Mouse (Mus musculus): ENCODE measurements around the gene Slc17a6. TPM values are rescaled to one million over a fixed set of nuclear protein-coding genes. Genes with fewer than 3 reads are reported as not detected.

Slc17a6 gene
- polyA plus RNA-seq, 1 experiment from 2014 or later = 1.6 TPM

DNA sequence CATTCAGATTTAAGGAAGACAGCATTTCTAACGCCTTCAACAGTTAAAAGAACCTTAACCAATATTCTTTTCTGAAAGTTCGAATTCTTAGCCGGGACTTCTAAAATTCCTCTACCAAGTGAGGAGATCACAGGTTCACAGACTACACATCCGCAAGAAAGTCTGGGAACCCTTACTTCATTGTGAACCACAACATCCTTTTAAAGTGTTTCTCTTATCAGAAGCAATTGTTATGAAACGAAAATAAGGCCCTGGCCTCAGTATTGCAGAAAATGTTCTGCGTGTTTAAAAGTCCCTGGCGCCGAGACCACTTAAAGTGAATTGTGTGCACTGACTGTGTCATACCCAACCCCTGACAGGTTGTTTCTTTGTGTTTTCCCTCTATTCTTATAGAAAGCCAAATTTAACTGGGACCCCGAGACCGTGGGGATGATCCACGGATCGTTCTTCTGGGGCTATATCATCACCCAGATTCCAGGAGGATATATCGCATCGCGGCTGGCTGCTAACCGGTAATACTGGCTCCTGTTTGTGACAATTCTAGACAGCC lies 4.7 kb downstream of the Slc17a6 start:
- Histone ChIP-seq H3K27me3 (peaks cover 93% of the 10 kb centered on the region), H3K36me3 (no peaks in the 10 kb centered on the region), H3K4me1 (peaks cover 9% of the 10 kb centered on the region; the same call in 1 of the 2 replicates), H3K27ac (no peak overlapping the region), H3K9me3 (no peaks in the 10 kb centered on the region), H3K4me3 (no peak overlapping the region), H3K9ac (no peak overlapping the region), H3K4me2 (no peak overlapping the region)
- no peak for ATAC-seq (ENCODE audit: insufficient number of reproducible peaks, insufficient read depth, low FRiP score, low TSS enrichment, low read depth)
- WGBS = 1% methylated on average over 16 of the region's 16 CpGs

DNA sequence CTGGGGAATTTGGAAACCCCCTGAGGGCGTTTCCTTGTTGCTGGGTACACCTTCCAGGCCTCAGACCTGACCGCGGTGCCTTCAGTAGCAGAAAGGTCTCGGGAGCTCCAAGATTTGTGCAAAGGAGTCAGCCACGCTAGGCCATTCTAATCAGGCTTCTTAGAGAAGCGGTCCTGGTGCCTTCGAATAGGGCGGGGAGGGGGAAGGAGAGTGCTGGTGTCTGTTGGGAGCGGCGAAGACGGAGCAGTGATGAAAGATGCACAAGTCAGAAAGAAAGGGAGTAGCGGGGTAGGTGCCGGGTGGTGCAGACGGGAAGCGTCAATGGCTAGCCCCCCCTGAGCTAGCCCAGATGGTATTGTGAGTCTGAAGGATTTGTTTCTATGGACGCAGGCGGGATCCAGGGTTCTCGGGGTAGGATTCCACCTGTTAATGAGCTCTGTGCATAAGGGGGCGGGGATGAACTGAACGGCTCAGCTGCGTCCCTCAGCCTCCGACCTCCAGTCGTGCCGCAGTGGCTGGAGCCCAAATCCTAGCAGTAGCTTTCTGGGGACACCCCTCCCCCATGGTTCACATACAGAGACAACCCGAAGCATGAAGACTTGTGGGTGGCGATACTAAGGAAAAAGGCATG lies 5.3 kb downstream of the Slc17a6 start:
- Histone ChIP-seq H3K27ac (no peak overlapping the region), H3K4me3 (no peak overlapping the region; the same call in 1 of the 2 replicates), H3K4me2 (peak overlapping the region; percentile 5; the same call in 1 of the 2 replicates), H3K9me3 (no peaks in the 10 kb centered on the region), H3K9ac (no peak overlapping the region), H3K4me1 (peaks cover 9% of the 10 kb centered on the region; the same call in 1 of the 2 replicates), H3K36me3 (no peaks in the 10 kb centered on the region), H3K27me3 (peaks cover 87% of the 10 kb centered on the region)
- ATAC-seq (ENCODE audit: insufficient number of reproducible peaks, insufficient read depth, low FRiP score, low TSS enrichment, low read depth) = 0 out of 2 replicates have a peak, but pooled peaks have one; percentile 59
- under 1% methylated on average over 26 of the region's 26 CpGs for WGBS

DNA sequence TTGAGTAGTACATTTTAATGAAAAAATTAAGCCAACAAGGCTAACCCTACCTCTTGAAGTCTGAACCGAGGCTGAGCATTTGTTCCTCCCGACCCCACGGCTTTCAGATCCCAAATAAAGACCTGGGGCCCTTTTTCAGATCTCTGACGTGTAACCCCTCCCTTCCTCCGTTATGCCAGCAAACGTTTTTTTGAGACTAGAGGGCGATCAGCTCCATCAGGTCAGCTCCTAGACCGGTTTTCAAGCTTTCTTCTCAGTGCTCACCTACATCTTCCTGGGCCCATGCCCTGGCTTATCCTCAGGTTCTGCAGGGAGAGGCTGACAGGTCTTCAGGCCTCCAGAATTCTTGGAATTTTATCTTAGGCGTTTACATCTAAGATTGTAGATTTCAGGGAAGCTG lies 5.9 kb downstream of the Slc17a6 start:
- no peak for ATAC-seq (ENCODE audit: insufficient number of reproducible peaks, insufficient read depth, low FRiP score, low TSS enrichment, low read depth)
- H3K9ac ChIP-seq = no peak overlapping the region
- H3K4me1 ChIP-seq = peaks cover 9% of the 10 kb centered on the region; the same call in 1 of the 2 replicates
- no peak overlapping the region for H3K27ac ChIP-seq
- WGBS = under 1% methylated on average over 9 of the region's 9 CpGs
- no peaks in the 10 kb centered on the region for H3K9me3 ChIP-seq
- H3K4me2 ChIP-seq = no peak overlapping the region
- H3K27me3 ChIP-seq = peaks cover 87% of the 10 kb centered on the region
- no peak overlapping the region for H3K4me3 ChIP-seq
- no peaks in the 10 kb centered on the region for H3K36me3 ChIP-seq

- no peak for ATAC-seq (ENCODE audit: insufficient number of reproducible peaks, insufficient read depth, low FRiP score, low TSS enrichment, low read depth)
- Histone ChIP-seq H3K9ac (no peak overlapping the region), H3K4me3 (no peak overlapping the region), H3K27me3 (peaks cover 90% of the 10 kb centered on the region), H3K36me3 (no peaks in the 10 kb centered on the region), H3K4me2 (no peak overlapping the region), H3K27ac (no peak overlapping the region), H3K4me1 (peaks cover 9% of the 10 kb centered on the region; the same call in 1 of the 2 replicates), H3K9me3 (no peaks in the 10 kb centered on the region)
- WGBS = 3% methylated on average over 9 of the region's 9 CpGs
These were observed 6.5 kb downstream of the Slc17a6 start for GRCm38 (mm10) chr7:51628349-51628748.

GRCm38 (mm10) chr7:51629206-51629605 lies 7.4 kb downstream of the Slc17a6 start:
- H3K27me3 ChIP-seq = peaks cover 84% of the 10 kb centered on the region
- H3K9ac ChIP-seq = no peak overlapping the region
- H3K4me2 ChIP-seq = no peak overlapping the region
- WGBS = 0% methylated on average over 3 of the region's 3 CpGs
- H3K4me3 ChIP-seq = no peak overlapping the region
- peaks cover 9% of the 10 kb centered on the region; the same call in 1 of the 2 replicates for H3K4me1 ChIP-seq
- H3K27ac ChIP-seq = no peak overlapping the region
- H3K36me3 ChIP-seq = no peaks in the 10 kb centered on the region
- no peaks in the 10 kb centered on the region for H3K9me3 ChIP-seq
- ATAC-seq (ENCODE audit: insufficient number of reproducible peaks, insufficient read depth, low FRiP score, low TSS enrichment, low read depth) = no peak

- Histone ChIP-seq H3K9me3 (no peaks in the 10 kb centered on the region), H3K4me3 (no peak overlapping the region), H3K4me2 (no peak overlapping the region), H3K9ac (no peak overlapping the region), H3K27me3 (peaks cover 65% of the 10 kb centered on the region), H3K36me3 (no peaks in the 10 kb centered on the region), H3K27ac (no peak overlapping the region), H3K4me1 (peaks cover 5% of the 10 kb centered on the region; the same call in 1 of the 2 replicates)
- 58% methylated on average over 3 of the region's 3 CpGs for WGBS
- no peak for ATAC-seq (ENCODE audit: insufficient number of reproducible peaks, insufficient read depth, low FRiP score, low TSS enrichment, low read depth)
These were observed 9.4 kb downstream of the Slc17a6 start for GRCm38 (mm10) chr7:51631171-51631570.

GRCm38 (mm10) chr7:51632543-51633229 lies 10.9 kb downstream of the Slc17a6 start:
- ATAC-seq (ENCODE audit: insufficient number of reproducible peaks, insufficient read depth, low FRiP score, low TSS enrichment, low read depth) = no peak
- H3K9ac ChIP-seq = no peak overlapping the region
- no peaks in the 10 kb centered on the region for H3K4me1 ChIP-seq
- H3K36me3 ChIP-seq = no peaks in the 10 kb centered on the region
- no peak overlapping the region for H3K4me2 ChIP-seq
- no peaks in the 10 kb centered on the region for H3K9me3 ChIP-seq
- no peak overlapping the region for H3K4me3 ChIP-seq
- H3K27ac ChIP-seq = no peak overlapping the region
- peaks cover 49% of the 10 kb centered on the region for H3K27me3 ChIP-seq
- WGBS = 8% methylated on average over 9 of the region's 9 CpGs

DNA sequence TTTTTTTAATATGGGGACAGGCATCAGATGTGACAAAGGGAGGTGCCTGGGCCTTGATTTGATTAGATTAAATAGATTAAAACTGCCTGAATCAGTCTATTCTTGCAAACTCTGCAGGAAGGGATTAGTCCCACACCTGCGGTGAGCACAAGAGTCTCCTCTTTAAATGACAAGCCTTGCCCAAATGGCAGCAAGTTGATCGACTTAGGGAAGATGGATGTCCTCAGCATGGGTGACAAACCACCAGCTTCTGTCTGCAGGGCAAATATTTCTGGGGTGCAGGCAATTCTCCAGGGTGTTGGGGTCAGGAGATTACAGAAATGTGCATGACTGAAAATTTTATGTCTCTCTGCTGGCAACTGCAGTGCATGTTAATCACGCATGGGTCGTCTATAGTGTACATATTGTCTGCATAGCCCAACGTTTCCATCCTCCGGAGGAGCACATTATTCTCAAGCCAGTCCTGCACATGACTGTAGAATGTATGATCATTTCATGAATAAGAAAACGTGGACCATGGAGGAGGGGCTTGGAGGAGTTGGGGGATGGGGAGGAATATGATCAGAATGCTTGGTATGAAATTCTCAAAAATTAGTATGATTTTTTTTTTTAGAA lies 11.5 kb downstream of the Slc17a6 start:
- no peak overlapping the region for H3K4me3 ChIP-seq
- H3K4me1 ChIP-seq = no peaks in the 10 kb centered on the region
- H3K4me2 ChIP-seq = no peak overlapping the region
- H3K27ac ChIP-seq = no peak overlapping the region
- peaks cover 43% of the 10 kb centered on the region for H3K27me3 ChIP-seq
- no peak overlapping the region for H3K9ac ChIP-seq
- H3K9me3 ChIP-seq = no peaks in the 10 kb centered on the region
- no peak for ATAC-seq (ENCODE audit: insufficient number of reproducible peaks, insufficient read depth, low FRiP score, low TSS enrichment, low read depth)
- WGBS = 8% methylated on average over 7 of the region's 7 CpGs
- H3K36me3 ChIP-seq = no peaks in the 10 kb centered on the region

DNA sequence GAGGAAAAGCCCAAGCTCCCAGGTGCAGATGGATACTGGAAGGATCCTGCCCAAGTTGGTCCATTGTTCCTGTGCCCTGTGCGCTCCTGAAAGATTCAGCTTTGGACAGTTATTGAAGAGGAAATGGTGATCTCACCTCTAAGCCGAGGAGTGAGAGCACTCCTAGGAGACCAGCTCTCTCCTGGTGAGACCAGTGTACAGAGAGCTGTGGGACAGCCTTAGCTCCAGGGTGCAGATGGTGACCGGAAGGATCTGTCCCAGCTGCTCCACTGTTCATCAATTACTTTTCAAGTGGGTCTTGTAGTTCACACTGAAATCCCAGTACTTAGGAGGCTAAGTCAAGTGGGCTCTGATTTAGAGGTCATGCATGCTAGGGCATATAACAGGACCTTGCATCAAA lies 35.3 kb downstream of the Slc17a6 start:
- H3K4me1 ChIP-seq = no peaks in the 10 kb centered on the region
- ATAC-seq (ENCODE audit: insufficient number of reproducible peaks, insufficient read depth, low FRiP score, low TSS enrichment, low read depth) = no peak
- WGBS = 82% methylated on average over 3 of the region's 3 CpGs
- H3K27me3 ChIP-seq = no peaks in the 10 kb centered on the region
- H3K4me3 ChIP-seq = no peak overlapping the region
- no peaks in the 10 kb centered on the region for H3K9me3 ChIP-seq
- H3K9ac ChIP-seq = no peak overlapping the region
- H3K36me3 ChIP-seq = no peaks in the 10 kb centered on the region
- H3K27ac ChIP-seq = no peak overlapping the region
- no peak overlapping the region for H3K4me2 ChIP-seq

- H3K36me3 ChIP-seq = no peaks in the 10 kb centered on the region
- H3K9me3 ChIP-seq = no peaks in the 10 kb centered on the region
- no peak overlapping the region for H3K4me3 ChIP-seq
- no peak overlapping the region for H3K27ac ChIP-seq
- H3K27me3 ChIP-seq = no peaks in the 10 kb centered on the region
- 71% methylated on average over 5 of the region's 5 CpGs for WGBS
- ATAC-seq (ENCODE audit: insufficient number of reproducible peaks, insufficient read depth, low FRiP score, low TSS enrichment, low read depth) = no peak
- no peaks in the 10 kb centered on the region for H3K4me1 ChIP-seq
- H3K4me2 ChIP-seq = no peak overlapping the region
- no peak overlapping the region for H3K9ac ChIP-seq
These were observed 40.6 kb downstream of the Slc17a6 start for GRCm38 (mm10) chr7:51662441-51662840.

- no peaks in the 10 kb centered on the region for H3K9me3 ChIP-seq
- no peak overlapping the region for H3K27ac ChIP-seq
- no peak for ATAC-seq (ENCODE audit: insufficient number of reproducible peaks, insufficient read depth, low FRiP score, low TSS enrichment, low read depth)
These were observed 71.9 kb downstream of the Slc17a6 start for GRCm38 (mm10) chr7:51693539-51694217.

More at GRCm38 (mm10) chr7:51693539-51694217, 71.9 kb downstream of the Slc17a6 start:
- 89% methylated on average over 8 of the region's 8 CpGs for WGBS
- no peak overlapping the region for H3K4me2 ChIP-seq
- H3K27me3 ChIP-seq = no peaks in the 10 kb centered on the region
- H3K36me3 ChIP-seq = no peaks in the 10 kb centered on the region
- H3K4me1 ChIP-seq = no peaks in the 10 kb centered on the region
- H3K9ac ChIP-seq = no peak overlapping the region
- no peak overlapping the region for H3K4me3 ChIP-seq

All from embryonic facial prominence, embryonic 13.5 days (tissue).